16 mouse cellular contexts compared by ENCODE assay signal in genomic region chr2:170107791-170108190, GRCm38 (mm10).
"Had no signal": no experiment of that assay in that cellular context is flagged by ENCODE, and none has a peak within 500 bp of the region (broad histone marks: within the 10 kb centered on the region; RNA-seq: fewer than 3 reads in every experiment).

No protein-coding gene starts in this region.

- H3K9ac ChIP-seq: neural tube, embryonic 13.5 days; neural tube, embryonic 15.5 days; stomach, embryonic 15.5 days had no signal

- H3K36me3 ChIP-seq: neural tube, embryonic 15.5 days had no signal

- DNase-seq: retina, postnatal 1 day; right cerebral cortex, adult 18-20 months; right cerebral cortex, postnatal 14 days; right cerebral cortex, postnatal 25 days; right cerebral cortex, postnatal 4 days; spleen, adult 18-20 months; thymus, adult 18-20 months; thymus, adult 2 months; thymus, postnatal 14 days; thymus, postnatal 25 days; thymus, postnatal 36 days; thymus, postnatal 4 days had no signal

- H3K27ac ChIP-seq: neural tube, embryonic 13.5 days; neural tube, embryonic 15.5 days; stomach, embryonic 15.5 days; stomach, postnatal 0 days had no signal

- H3K9me3 ChIP-seq: neural tube, embryonic 13.5 days; neural tube, embryonic 15.5 days; stomach, embryonic 15.5 days had no signal

- H3K4me2 ChIP-seq: neural tube, embryonic 13.5 days; neural tube, embryonic 15.5 days; stomach, embryonic 15.5 days had no signal

- H3K4me3 ChIP-seq: neural tube, embryonic 13.5 days; neural tube, embryonic 15.5 days; stomach, embryonic 15.5 days had no signal

- H3K27me3 ChIP-seq: neural tube, embryonic 13.5 days; neural tube, embryonic 15.5 days; stomach, embryonic 15.5 days had no signal
